Mouse (Mus musculus) C2C12 (cell line): ENCODE results near the gene Ildr1.

Source experiments
- CTCF ChIP-seq: IDR thresholded peaks from one replicate; pipeline ENCODE4 v1.5.1; 2011; ENCODE audit not compliant: control insufficient read depth, insufficient read depth, insufficient read length
- FOSL1 ChIP-seq: IDR thresholded peaks from one replicate; pipeline ENCODE4 v1.8.0; 2011; ENCODE audit warnings: mild to moderate bottlenecking, low read length; ENCODE audit not compliant: poor library complexity, insufficient read depth, severe bottlenecking
- MAX ChIP-seq: IDR thresholded peaks from one replicate; pipeline ENCODE4 v1.6.1; 2011; ENCODE audit warnings: mild to moderate bottlenecking, control low read depth
- MYOD1 ChIP-seq: IDR thresholded peaks from one replicate; pipeline ENCODE4 v1.6.1; 2011; ENCODE audit warnings: low read depth; ENCODE audit not compliant: control insufficient read depth, insufficient read length
- MYOG ChIP-seq: IDR thresholded peaks from one replicate; pipeline ENCODE4 v1.6.1; 2011; ENCODE audit not compliant: control insufficient read depth, insufficient read length; ENCODE audit errors: extremely low read depth
- USF1 ChIP-seq: IDR thresholded peaks from one replicate; pipeline ENCODE4 v1.6.1; 2011; ENCODE audit warnings: low read depth, mild to moderate bottlenecking, control low read depth, moderate library complexity

DNA sequence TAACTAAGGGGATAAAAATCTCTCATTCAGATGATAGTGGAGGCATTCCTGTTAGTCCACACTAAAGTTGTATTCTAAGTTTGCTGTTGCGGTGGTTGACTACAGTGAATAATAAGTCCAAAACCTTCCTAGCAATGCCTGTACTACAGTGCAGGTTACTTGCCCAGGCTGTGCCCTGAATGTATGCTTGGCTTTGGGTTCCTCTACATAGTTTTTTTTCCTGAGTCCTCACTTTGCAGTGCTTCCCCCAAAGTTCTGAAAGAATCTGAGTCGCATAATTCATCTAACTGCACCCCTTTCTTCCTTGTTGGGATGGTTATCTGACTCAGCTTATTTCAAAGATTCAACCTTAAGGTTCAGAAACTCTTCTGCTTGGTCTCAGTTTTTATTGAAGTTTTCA lies 17.9 kb upstream of the Ildr1 start:
- TF ChIP-seq CTCF (no peak), MYOD1 (no peak), USF1 (no peak), MAX (no peak), MYOG (no peak), FOSL1 (no peak)
